Mouse (Mus musculus) midbrain, embryonic 14.5 days (tissue): ENCODE measurements around the gene Bcl2a1b. TPM values are rescaled to one million over a fixed set of nuclear protein-coding genes. Genes with fewer than 3 reads are reported as not detected.
"Not testable (repeated sequence)": the region's sequence is repeated elsewhere in the genome, so short reads cannot be mapped to it uniquely, and the experiment has no call there.

Experiments
- ATAC-seq: fragments of 200-750 bp; cut with Nextera tagmentation; 2 replicates; pipeline ENCODE4 v1.8.0; 2017; ENCODE audit warnings: moderate number of reproducible peaks, moderate library complexity; ENCODE audit not compliant: low FRiP score, low TSS enrichment
- DNase-seq: peaks from one replicate; pipeline ENCODE4 v3.0.0-alpha.2; 2015
- H3K27ac ChIP-seq: fragments of 300-500 bp; sonication (generic); replicated peaks from 2 replicates; pipeline ENCODE4 v1.5.1; 2014; ENCODE audit warnings: mild to moderate bottlenecking, low read depth, low read length, moderate library complexity
- H3K27me3 ChIP-seq: fragments of 300-500 bp; sonication (generic); 2 replicates; pipeline ENCODE4 v1.6.1; 2014; ENCODE audit warnings: low read length, control low read depth, mixed read lengths; ENCODE audit not compliant: control insufficient read depth, insufficient read depth
- H3K36me3 ChIP-seq: fragments of 300-500 bp; sonication (generic); 2 replicates; pipeline ENCODE4 v1.6.1; 2014; ENCODE audit warnings: low read length, control low read depth; ENCODE audit not compliant: control insufficient read depth, insufficient read depth
- H3K4me1 ChIP-seq: fragments of 300-500 bp; sonication (generic); 2 replicates; pipeline ENCODE4 v1.6.1; 2014; ENCODE audit warnings: mild to moderate bottlenecking, antibody characterized with exemption, low read length, control low read depth; ENCODE audit not compliant: control insufficient read depth, insufficient read depth
- H3K4me2 ChIP-seq: fragments of 300-500 bp; sonication (generic); 2 replicates; pipeline ENCODE4 v1.6.1; 2014; ENCODE audit warnings: mild to moderate bottlenecking, low read length, moderate library complexity
- H3K4me3 ChIP-seq: fragments of 300-500 bp; sonication (generic); replicated peaks from 2 replicates; pipeline ENCODE4 v1.5.1; 2014; ENCODE audit warnings: low read depth, low read length
- H3K9ac ChIP-seq: fragments of 300-500 bp; sonication (generic); replicated peaks from 2 replicates; pipeline ENCODE4 v1.6.1; 2014; ENCODE audit warnings: mild to moderate bottlenecking, low read length, moderate library complexity
- H3K9me3 ChIP-seq: fragments of 300-500 bp; sonication (generic); 2 replicates; pipeline ENCODE4 v1.6.1; 2016; ENCODE audit warnings: low read length, control low read depth, mixed read lengths; ENCODE audit not compliant: control insufficient read depth
- WGBS: fragments of 180-500 bp; shearing (Covaris S2); extraction: QIAGEN DNeasy Blood & Tissue Kit; methylation state at CpG from one replicate; pipeline ENCODE4 v1.1.7; 2014; 5-methylcytosine and 5-hydroxymethylcytosine counted together
- polyA plus RNA-seq: library from polyadenylated mRNA; unstranded; fragments of >200 nt; fragmentation: Nextera tagmentation; extraction: Ambion mirVana; gene quantifications from 2 replicates; pipeline ENCODE4 v1.2.1, GENCODE M21; 2014

Bcl2a1b gene
- polyA plus RNA-seq, result 0.55 and 1.9 TPM in 2 replicates

GRCm38 (mm10) chr9:89198969-89199416 is at the start of gene Bcl2a1b, which contains the start of gene Gm29094:
Gene Bcl2a1b, plus strand, starts transcription at chr9:89199209.
Gene Gm29094, plus strand, starts transcription at chr9:89199379.
- not testable (repeated sequence) for H3K27me3 ChIP-seq, H3K4me2 ChIP-seq, H3K27ac ChIP-seq, DNase-seq, H3K4me1 ChIP-seq, H3K9me3 ChIP-seq, H3K9ac ChIP-seq, ATAC-seq, H3K4me3 ChIP-seq, H3K36me3 ChIP-seq
- WGBS, result 94% methylated on average over 5 of the region's 5 CpGs

- H3K27ac ChIP-seq, H3K36me3 ChIP-seq, H3K4me2 ChIP-seq, DNase-seq, H3K4me3 ChIP-seq, H3K9ac ChIP-seq, H3K9me3 ChIP-seq, H3K4me1 ChIP-seq, ATAC-seq, H3K27me3 ChIP-seq: not testable (repeated sequence)
Measured at GRCm38 (mm10) chr9:89172539-89172938, 26.5 kb upstream of the Bcl2a1b start.

GRCm38 (mm10) chr9:89178833-89179232 is 20.2 kb upstream of the Bcl2a1b start:
- H3K27ac ChIP-seq, H3K4me1 ChIP-seq, H3K4me3 ChIP-seq, H3K4me2 ChIP-seq, H3K9me3 ChIP-seq, H3K36me3 ChIP-seq, H3K9ac ChIP-seq, H3K27me3 ChIP-seq, ATAC-seq: not testable (repeated sequence)
- 31% methylated on average over 2 of the region's 3 CpGs for WGBS
- peak; percentile 20 for DNase-seq

- not testable (repeated sequence) for H3K9me3 ChIP-seq, ATAC-seq, H3K4me1 ChIP-seq, H3K4me3 ChIP-seq, H3K36me3 ChIP-seq, DNase-seq, H3K9ac ChIP-seq, H3K27ac ChIP-seq, H3K4me2 ChIP-seq, H3K27me3 ChIP-seq
- 90% methylated on average over 3 of the region's 4 CpGs for WGBS
Measured at GRCm38 (mm10) chr9:89179469-89179868, 19.5 kb upstream of the Bcl2a1b start.

- H3K27ac ChIP-seq, ATAC-seq, H3K36me3 ChIP-seq, H3K4me3 ChIP-seq, H3K4me2 ChIP-seq, H3K4me1 ChIP-seq, H3K27me3 ChIP-seq, H3K9me3 ChIP-seq, H3K9ac ChIP-seq, DNase-seq: not testable (repeated sequence)
- WGBS, result 82% methylated on average over 15 of the region's 15 CpGs
Measured at GRCm38 (mm10) chr9:89187006-89187405, 12.0 kb upstream of the Bcl2a1b start.

GRCm38 (mm10) chr9:89195483-89195882 is 3.5 kb upstream of the Bcl2a1b start:
- not testable (repeated sequence) for ATAC-seq, H3K9me3 ChIP-seq, H3K4me2 ChIP-seq, H3K4me1 ChIP-seq, H3K9ac ChIP-seq, H3K27ac ChIP-seq, DNase-seq, H3K36me3 ChIP-seq, H3K4me3 ChIP-seq, H3K27me3 ChIP-seq

GRCm38 (mm10) chr9:89197509-89197908 is 1.5 kb upstream of the Bcl2a1b start:
- not testable (repeated sequence) for ATAC-seq, H3K9ac ChIP-seq, H3K36me3 ChIP-seq, H3K27ac ChIP-seq, H3K9me3 ChIP-seq, H3K4me3 ChIP-seq, H3K4me1 ChIP-seq, H3K27me3 ChIP-seq, DNase-seq, H3K4me2 ChIP-seq
- WGBS, result 89% methylated on average over 1 of the region's 1 CpGs

GRCm38 (mm10) chr9:89198349-89198748 is 660 bp upstream of the Bcl2a1b start:
- not testable (repeated sequence) for H3K4me2 ChIP-seq, H3K4me1 ChIP-seq, H3K27me3 ChIP-seq, H3K9me3 ChIP-seq, H3K4me3 ChIP-seq, ATAC-seq, H3K27ac ChIP-seq, DNase-seq, H3K9ac ChIP-seq, H3K36me3 ChIP-seq
- WGBS, result 87% methylated on average over 3 of the region's 3 CpGs

- not testable (repeated sequence) for H3K4me1 ChIP-seq, H3K36me3 ChIP-seq, H3K4me3 ChIP-seq, DNase-seq, H3K9me3 ChIP-seq, H3K4me2 ChIP-seq, H3K9ac ChIP-seq, H3K27me3 ChIP-seq, H3K27ac ChIP-seq, ATAC-seq
Measured at GRCm38 (mm10) chr9:89202256-89202655, 3.2 kb downstream of the Bcl2a1b start.
